Comparison of ENCODE assay signal across 8 mouse cellular contexts in the genomic region with DNA sequence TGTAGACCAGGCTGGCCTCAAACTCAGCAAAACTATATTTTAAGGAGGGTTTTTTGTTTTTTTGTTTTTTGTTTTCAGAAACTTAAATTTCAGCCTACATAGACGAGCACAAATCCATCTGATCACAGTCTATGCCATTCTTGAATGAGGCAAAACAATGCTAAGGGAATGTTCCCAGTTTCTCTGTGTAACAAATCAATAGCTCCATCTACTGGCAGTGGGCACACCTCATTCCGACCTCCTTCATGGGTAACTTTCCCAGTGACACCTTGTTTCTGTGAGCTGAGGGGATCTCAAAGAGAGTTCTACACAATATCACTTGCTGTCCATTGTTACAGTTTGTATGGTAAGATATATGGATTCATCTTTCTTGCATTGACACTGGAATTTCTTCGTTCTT.
DNase-seq lines count a peak whose midpoint lies in the region; ATAC-seq and TF ChIP-seq lines count a peak whose summit lies in the region.

No protein-coding gene starts in this region.

- H3K36me3 ChIP-seq in midbrain, postnatal 0 days (ENCODE audit: insufficient read depth, low read length), result no peaks in the 10 kb centered on the region
- H3K36me3 ChIP-seq in midbrain, embryonic 10.5 days, result no peaks in the 10 kb centered on the region

- H3K4me2 ChIP-seq in midbrain, postnatal 0 days (ENCODE audit: low read depth, low read length, poor library complexity, severe bottlenecking), result no peak overlapping the region

- no peak overlapping the region for H3K27ac ChIP-seq in midbrain, postnatal 0 days (ENCODE audit: low read depth, low read length)
- H3K27ac ChIP-seq in midbrain, embryonic 10.5 days (replicated peaks), result no peak overlapping the region

- H3K9ac ChIP-seq in midbrain, postnatal 0 days (replicated peaks; ENCODE audit: low read length, poor library complexity, severe bottlenecking), result no peak overlapping the region

- ATAC-seq in midbrain, postnatal 0 days (ENCODE audit: low FRiP score), result no peak

- DNase-seq in frontal cortex, adult 2 months (ENCODE audit: extremely low spot score in 1 of 2, low spot score in 1 of 2), result peak; percentile 8 to 77
- no peak for DNase-seq in frontal cortex, postnatal 25 days (ENCODE audit: low spot score in 2 of 2)
- peak; percentile 49 for DNase-seq in midbrain, postnatal 0 days (ENCODE audit: low spot score)
- DNase-seq in midbrain, embryonic 10.5 days (ENCODE audit: low spot score), result no peak
- peak; percentile 1 to 12 for DNase-seq in kidney, postnatal 36 days
- DNase-seq in telencephalon, adult 2 months (ENCODE audit: low read depth, low spot score), result peak; percentile 15
- DNase-seq in spleen, postnatal 4 days (ENCODE audit: low spot score in 2 of 2), result no peak
- no peak for DNase-seq in lung, postnatal 4 days

- no peaks in the 10 kb centered on the region for H3K4me1 ChIP-seq in midbrain, postnatal 0 days (ENCODE audit: insufficient read depth, low read length)
- no peaks in the 10 kb centered on the region for H3K4me1 ChIP-seq in midbrain, embryonic 10.5 days

- no peaks in the 10 kb centered on the region for H3K27me3 ChIP-seq in midbrain, postnatal 0 days (ENCODE audit: insufficient read depth, low read length)
- no peaks in the 10 kb centered on the region for H3K27me3 ChIP-seq in midbrain, embryonic 10.5 days (ENCODE audit: low read depth, poor library complexity, severe bottlenecking)

- H3K4me3 ChIP-seq in midbrain, postnatal 0 days (ENCODE audit: low read depth, low read length), result no peak overlapping the region
- no peak overlapping the region for H3K4me3 ChIP-seq in midbrain, embryonic 10.5 days

- WGBS in midbrain, postnatal 0 days, result 19% methylated on average over 3 of the region's 3 CpGs
- WGBS in midbrain, embryonic 10.5 days, result 26% methylated on average over 3 of the region's 3 CpGs

- H3K9me3 ChIP-seq in midbrain, postnatal 0 days (ENCODE audit: low read length), result no peaks in the 10 kb centered on the region
- no peaks in the 10 kb centered on the region for H3K9me3 ChIP-seq in midbrain, embryonic 10.5 days (replicated peaks)

- TF ChIP-seq CTCF in midbrain, postnatal 0 days (IDR thresholded peaks at IDR 0.05), result peak; percentile 69

Comparison
In these comparisons a context has a peak if more than half of its experiments do, and no peak if none do; other contexts are left out.
1. DNase-seq: peak in frontal cortex, adult 2 months (2 of 2), midbrain, postnatal 0 days (single experiment), kidney, postnatal 36 days (2 of 2) and telencephalon, adult 2 months (single experiment); none in frontal cortex, postnatal 25 days (0 of 2), midbrain, embryonic 10.5 days (single experiment), spleen, postnatal 4 days (0 of 2) and lung, postnatal 4 days (0 of 2).